Mouse (Mus musculus): ENCODE data around the gene Ilk. TPM values are rescaled to one million over a fixed set of nuclear protein-coding genes. Genes with fewer than 3 reads are reported as not detected.

Ilk gene
- polyA plus RNA-seq, 1 experiment from 2014 or later, result 403 TPM

- WGBS, result 68% methylated on average over 1 of the region's 1 CpGs
- Histone ChIP-seq H3K4me3 (ENCODE audit: low read length) (no peak overlapping the region), H3K4me2 (ENCODE audit: low read depth, low read length) (no peak overlapping the region), H3K36me3 (ENCODE audit: control insufficient read depth, insufficient read depth) (no peaks in the 10 kb centered on the region), H3K27ac (ENCODE audit: low read length) (no peak overlapping the region), H3K9ac (ENCODE audit: low read length) (no peak overlapping the region), H3K4me1 (ENCODE audit: control insufficient read depth, insufficient read depth, low read length) (no peaks in the 10 kb centered on the region; the same call in 1 of the 2 replicates), H3K9me3 (replicated peaks; ENCODE audit: control insufficient read depth, low read length) (no peaks in the 10 kb centered on the region), H3K27me3 (ENCODE audit: control insufficient read depth, insufficient read depth, low read length) (peaks cover 12% of the 10 kb centered on the region)
- ATAC-seq (replicated peaks; ENCODE audit: extremely low read depth, insufficient read depth, low FRiP score), result no peak
These were observed 54.8 kb downstream of the Ilk start for GRCm38 (mm10) chr7:105791147-105791546.

Other genes with a start within 250 kb of the Ilk start
- 61.7 and 65.0 TPM in 2 replicates for gene Smpd1, start 182.2 kb upstream of the Ilk start, polyA plus RNA-seq (2015; fragmentation: Nextera tagmentation; extraction: Ambion mirVana)
- 44.5 and 49.5 TPM in 2 replicates for gene Apbb1, start 154.9 kb upstream of the Ilk start, polyA plus RNA-seq (2015; fragmentation: Nextera tagmentation; extraction: Ambion mirVana)
- gene Hpx, start 136.5 kb upstream of the Ilk start, polyA plus RNA-seq (2015; fragmentation: Nextera tagmentation; extraction: Ambion mirVana), result 0.25 and 0.91 TPM in 2 replicates
- 32.9 and 35.7 TPM in 2 replicates for gene Trim3, start 103.0 kb upstream of the Ilk start, polyA plus RNA-seq (2015; fragmentation: Nextera tagmentation; extraction: Ambion mirVana)
- gene Timm10b, start 96.5 kb upstream of the Ilk start, polyA plus RNA-seq (2015; fragmentation: Nextera tagmentation; extraction: Ambion mirVana), result 147 and 158 TPM in 2 replicates
- 46.5 and 46.6 TPM in 2 replicates for gene Arfip2, start 96.2 kb upstream of the Ilk start, polyA plus RNA-seq (2015; fragmentation: Nextera tagmentation; extraction: Ambion mirVana)
- gene Gm45799, start 96.0 kb upstream of the Ilk start, polyA plus RNA-seq (2015; fragmentation: Nextera tagmentation; extraction: Ambion mirVana), result 30.8 and 36.5 TPM in 2 replicates
- gene Dnhd1, start 85.8 kb upstream of the Ilk start, polyA plus RNA-seq (2015; fragmentation: Nextera tagmentation; extraction: Ambion mirVana), result 0.38 and 0.49 TPM in 2 replicates
- gene Rrp8, start 793 bp downstream of the Ilk start, polyA plus RNA-seq (2015; fragmentation: Nextera tagmentation; extraction: Ambion mirVana), result 21.7 and 22.2 TPM in 2 replicates
- 89.0 and 94.2 TPM in 2 replicates for gene Taf10, start 7.8 kb downstream of the Ilk start, polyA plus RNA-seq (2015; fragmentation: Nextera tagmentation; extraction: Ambion mirVana)
- 74.6 and 77.5 TPM in 2 replicates for gene Tpp1, start 15.6 kb downstream of the Ilk start, polyA plus RNA-seq (2015; fragmentation: Nextera tagmentation; extraction: Ambion mirVana)
- gene Dchs1, start 51.1 kb downstream of the Ilk start, polyA plus RNA-seq (2015; fragmentation: Nextera tagmentation; extraction: Ambion mirVana), result 3.1 and 4.3 TPM in 2 replicates
- 210 and 235 TPM in 2 replicates for gene Mrpl17, start 74.5 kb downstream of the Ilk start, polyA plus RNA-seq (2015; fragmentation: Nextera tagmentation; extraction: Ambion mirVana)
- gene Gm4070, start 217.4 kb downstream of the Ilk start, polyA plus RNA-seq (2015; fragmentation: Nextera tagmentation; extraction: Ambion mirVana), result 0.97 and 1.1 TPM in 2 replicates